Mouse (Mus musculus): ENCODE data around the gene Eif1ad.

- TF ChIP-seq POLR2A (IDR thresholded peaks at IDR 0.05; ENCODE audit: insufficient read length, low read depth) (peak; percentile 14), POLR2AphosphoS2 (IDR thresholded peaks at IDR 0.05; ENCODE audit: insufficient read length, low read depth) (peak; percentile 6), CEBPB (IDR thresholded peaks at IDR 0.05; ENCODE audit: insufficient read depth, poor library complexity, severe bottlenecking) (no peak), MAX (IDR thresholded peaks at IDR 0.05; ENCODE audit: low read depth) (peak; percentile 44), SRF (IDR thresholded peaks at IDR 0.05; ENCODE audit: control insufficient read depth, insufficient read length, low read depth) (no peak), E2F4 (IDR thresholded peaks at IDR 0.05; ENCODE audit: insufficient read depth) (no peak), USF1 (IDR thresholded peaks at IDR 0.05; ENCODE audit: low read depth) (peak; percentile 96), TCF12 (IDR thresholded peaks at IDR 0.05; ENCODE audit: insufficient read depth, poor library complexity, severe bottlenecking) (peak; percentile 73), REST (IDR thresholded peaks at IDR 0.05; ENCODE audit: insufficient read depth, insufficient read length) (no peak), TCF3 (IDR thresholded peaks at IDR 0.05; ENCODE audit: insufficient read length, low read depth) (peak; percentile 7), MYOG (IDR thresholded peaks at IDR 0.05; ENCODE audit: control insufficient read depth in 1 of 3, insufficient read depth in 1 of 3, insufficient read length in 2 of 3, low read depth in 2 of 3) (peak in 2 of 3 experiments; percentile 69 to 86)
Measured at GRCm38 (mm10) chr19:5345297-5346131, 21.0 kb upstream of the Eif1ad start.
